Mouse (Mus musculus): Measurements from ENCODE around the gene Rac3. TPM values are rescaled to one million over a fixed set of nuclear protein-coding genes. Genes with fewer than 3 reads are reported as not detected.
"Not testable (repeated sequence)": the region's sequence is repeated elsewhere in the genome, so short reads cannot be mapped to it uniquely, and the experiment has no call there.

Gene Rac3
- polyA plus RNA-seq (2015; fragmentation: Nextera tagmentation; extraction: Ambion mirVana), result 459 and 611 TPM in 2 replicates

DNA sequence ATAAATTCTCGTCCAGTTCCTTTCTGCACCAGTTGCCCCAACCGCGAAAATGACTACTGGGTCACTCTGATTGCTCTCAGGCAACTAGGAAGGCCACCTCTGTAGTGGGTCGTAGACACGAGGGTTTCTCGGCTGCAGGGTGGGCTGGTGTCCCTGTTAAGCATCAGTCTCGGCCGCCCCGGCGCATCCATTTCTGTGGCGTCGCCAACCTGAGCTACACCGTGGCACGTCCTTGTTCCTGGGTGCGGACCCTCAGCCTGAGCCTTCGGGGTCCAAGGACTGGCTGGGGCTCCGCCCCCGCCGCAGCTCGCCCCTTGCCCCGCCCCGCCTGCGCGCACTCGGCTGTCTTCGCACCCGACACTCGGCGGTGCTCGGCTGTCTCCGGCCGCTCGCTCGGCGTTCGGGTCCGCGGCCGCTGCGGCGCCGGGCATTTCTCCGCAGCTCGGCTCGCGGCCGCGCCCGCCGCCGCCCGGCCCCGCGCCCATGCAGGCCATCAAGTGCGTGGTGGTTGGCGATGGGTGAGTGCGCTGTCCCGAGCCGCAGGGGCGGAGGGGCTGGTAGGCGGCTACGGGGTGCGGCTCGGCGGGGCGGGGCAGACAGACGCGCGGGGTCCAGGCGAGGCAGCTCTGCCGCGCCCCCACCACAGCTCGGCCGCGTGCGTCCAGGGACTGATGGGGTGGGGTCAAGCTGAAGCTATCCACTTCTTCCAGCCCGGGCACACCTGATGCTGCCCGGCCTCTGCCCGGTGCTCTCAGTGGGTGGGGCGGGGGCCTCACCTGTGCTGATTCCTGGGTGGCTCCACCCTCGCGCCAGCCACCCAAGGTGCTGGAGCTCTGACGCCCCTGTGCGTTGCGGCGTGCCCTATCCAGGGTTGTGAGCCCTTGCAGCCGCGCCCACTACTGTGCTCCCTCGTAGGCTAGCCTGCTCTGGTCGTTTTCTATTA is at the start of gene Rac3:
Gene Rac3 (plus strand): TSS at position 347 of the 943 bp plus-strand sequence.
- peaks cover 7% of the 10 kb centered on the region; the same call in 1 of the 2 replicates for H3K27me3 ChIP-seq (replicated peaks)
- H3K36me3 ChIP-seq, result peaks cover 39% of the 10 kb centered on the region
- peak within 1 kb of the TSS; percentile 81 for H3K27ac ChIP-seq (replicated peaks)
- H3K9ac ChIP-seq (replicated peaks), result peak within 1 kb of the TSS; percentile 76
- peak within 1 kb of the TSS; percentile 89 for H3K4me2 ChIP-seq
- WGBS, result under 1% methylated on average over 84 of the region's 90 CpGs
- peaks cover 36% of the 10 kb centered on the region for H3K4me1 ChIP-seq
- peak; percentile 91 for ATAC-seq (ENCODE audit: low FRiP score)
- no peaks in the 10 kb centered on the region for H3K9me3 ChIP-seq (replicated peaks)
- H3K4me3 ChIP-seq (replicated peaks), result peak within 1 kb of the TSS; percentile 63

- Histone ChIP-seq H3K27me3 (replicated peaks) (no peaks in the 10 kb centered on the region), H3K9me3 (replicated peaks) (no peaks in the 10 kb centered on the region), H3K9ac (replicated peaks) (peak within 1 kb of the TSS; percentile 88), H3K4me3 (replicated peaks) (peak within 1 kb of the TSS; percentile 83), H3K27ac (replicated peaks) (peak within 1 kb of the TSS; percentile 96), H3K4me2 (peak within 1 kb of the TSS; percentile 79), H3K4me1 (peaks cover 25% of the 10 kb centered on the region), H3K36me3 (peaks cover 13% of the 10 kb centered on the region)
- WGBS, result 1% methylated on average over 83 of the region's 83 CpGs
- peak; percentile 98 for ATAC-seq (ENCODE audit: low FRiP score)
Measured at GRCm38 (mm10) chr11:120672687-120673593, 48.3 kb upstream of the Rac3 start, which contains the start of gene Aspscr1. Gene Aspscr1 (plus strand): TSS chr11:120672973.

GRCm38 (mm10) chr11:120673594-120674122 is 47.6 kb upstream of the Rac3 start:
- no peaks in the 10 kb centered on the region for H3K27me3 ChIP-seq (replicated peaks)
- no peaks in the 10 kb centered on the region for H3K9me3 ChIP-seq (replicated peaks)
- H3K4me1 ChIP-seq, result peaks cover 25% of the 10 kb centered on the region
- peak overlapping the region; percentile 79 for H3K4me2 ChIP-seq
- 37% methylated on average over 12 of the region's 12 CpGs for WGBS
- H3K9ac ChIP-seq (replicated peaks), result peak overlapping the region; percentile 88
- H3K36me3 ChIP-seq, result peaks cover 20% of the 10 kb centered on the region
- peak overlapping the region; percentile 96 for H3K27ac ChIP-seq (replicated peaks)
- H3K4me3 ChIP-seq (replicated peaks), result peak overlapping the region; percentile 83
- ATAC-seq (ENCODE audit: low FRiP score), result peak; percentile 31

- peaks cover 42% of the 10 kb centered on the region for H3K36me3 ChIP-seq
- WGBS, result 88% methylated on average over 4 of the region's 5 CpGs
- H3K9ac ChIP-seq (replicated peaks); H3K4me3 ChIP-seq (replicated peaks); H3K4me2 ChIP-seq; H3K27ac ChIP-seq (replicated peaks); ATAC-seq (ENCODE audit: low FRiP score); H3K9me3 ChIP-seq (replicated peaks); H3K27me3 ChIP-seq (replicated peaks): not testable (repeated sequence)
- peaks cover 25% of the 10 kb centered on the region for H3K4me1 ChIP-seq
Measured at GRCm38 (mm10) chr11:120675875-120676274, 45.4 kb upstream of the Rac3 start.

GRCm38 (mm10) chr11:120676951-120677350 is 44.3 kb upstream of the Rac3 start:
- H3K36me3 ChIP-seq, result peaks cover 49% of the 10 kb centered on the region
- H3K9ac ChIP-seq (replicated peaks), result no peak overlapping the region
- H3K9me3 ChIP-seq (replicated peaks), result no peaks in the 10 kb centered on the region
- H3K4me2 ChIP-seq, result no peak overlapping the region
- H3K4me3 ChIP-seq (replicated peaks), result no peak overlapping the region
- H3K27ac ChIP-seq (replicated peaks), result no peak overlapping the region
- peaks cover 25% of the 10 kb centered on the region for H3K4me1 ChIP-seq
- H3K27me3 ChIP-seq (replicated peaks), result no peaks in the 10 kb centered on the region
- WGBS, result 90% methylated on average over 4 of the region's 4 CpGs
- ATAC-seq (ENCODE audit: low FRiP score), result no peak

DNA sequence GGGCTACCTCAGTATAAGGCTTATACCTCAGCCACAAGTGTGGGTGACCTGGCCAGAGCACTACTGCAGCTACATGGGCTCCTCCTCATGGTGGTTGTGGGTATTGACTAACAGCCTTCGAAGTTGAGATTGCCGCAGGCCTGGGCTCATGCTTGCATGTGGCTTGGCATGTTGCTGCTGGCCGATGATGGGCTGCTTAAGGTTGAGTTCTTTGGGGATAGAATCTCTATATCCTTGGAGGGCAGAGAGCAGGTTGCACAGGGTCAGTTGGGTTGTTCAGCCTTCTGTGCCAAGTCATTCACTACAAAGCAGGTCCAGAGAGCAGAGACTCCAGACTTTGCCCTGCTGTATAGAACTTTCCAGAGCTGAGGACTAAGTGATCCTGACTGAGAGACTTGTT is 41.4 kb upstream of the Rac3 start:
- H3K36me3 ChIP-seq, result peaks cover 67% of the 10 kb centered on the region
- WGBS, result 82% methylated on average over 3 of the region's 3 CpGs
- H3K9ac ChIP-seq (replicated peaks), result no peak overlapping the region
- H3K4me2 ChIP-seq, result no peak overlapping the region
- H3K4me1 ChIP-seq, result peaks cover 10% of the 10 kb centered on the region; the same call in 1 of the 2 replicates
- H3K4me3 ChIP-seq (replicated peaks), result no peak overlapping the region
- ATAC-seq (ENCODE audit: low FRiP score), result no peak
- H3K9me3 ChIP-seq (replicated peaks), result no peaks in the 10 kb centered on the region
- no peaks in the 10 kb centered on the region for H3K27me3 ChIP-seq (replicated peaks)
- no peak overlapping the region for H3K27ac ChIP-seq (replicated peaks)

DNA sequence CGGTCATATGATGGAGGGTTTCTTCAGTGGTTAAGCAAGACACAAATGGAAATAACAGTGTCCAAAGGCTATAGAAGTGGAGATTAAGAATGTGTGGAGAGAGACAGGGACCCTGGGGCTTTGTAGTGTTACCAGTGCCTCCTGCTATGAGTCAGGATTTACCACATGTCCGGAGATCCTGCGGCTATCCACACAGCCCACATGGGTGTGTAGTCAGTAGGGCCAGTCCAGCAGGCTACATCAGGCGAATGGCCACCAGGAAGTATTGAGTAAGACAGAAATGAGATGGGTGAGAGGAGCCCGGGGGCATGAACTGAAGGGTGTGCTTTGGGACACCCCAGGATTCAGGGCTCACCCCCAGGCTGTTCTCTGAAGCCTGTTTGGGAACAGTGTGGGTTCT is 38.6 kb upstream of the Rac3 start:
- Histone ChIP-seq H3K4me1 (no peaks in the 10 kb centered on the region), H3K4me3 (replicated peaks) (no peak overlapping the region), H3K9me3 (replicated peaks) (no peaks in the 10 kb centered on the region), H3K4me2 (no peak overlapping the region), H3K9ac (replicated peaks) (no peak overlapping the region), H3K27me3 (replicated peaks) (no peaks in the 10 kb centered on the region), H3K27ac (replicated peaks) (no peak overlapping the region), H3K36me3 (peaks cover 70% of the 10 kb centered on the region)
- ATAC-seq (ENCODE audit: low FRiP score), result no peak
- WGBS, result 93% methylated on average over 5 of the region's 5 CpGs

- ATAC-seq (ENCODE audit: low FRiP score), result no peak
- Histone ChIP-seq H3K9ac (replicated peaks) (no peak overlapping the region), H3K4me2 (no peak overlapping the region), H3K4me1 (no peaks in the 10 kb centered on the region), H3K36me3 (peaks cover 69% of the 10 kb centered on the region), H3K27ac (replicated peaks) (no peak overlapping the region), H3K27me3 (replicated peaks) (no peaks in the 10 kb centered on the region), H3K9me3 (replicated peaks) (no peaks in the 10 kb centered on the region), H3K4me3 (replicated peaks) (no peak overlapping the region)
- 93% methylated on average over 3 of the region's 3 CpGs for WGBS
Measured at GRCm38 (mm10) chr11:120683536-120683935, 37.7 kb upstream of the Rac3 start.

- peaks cover 69% of the 10 kb centered on the region for H3K36me3 ChIP-seq
- ATAC-seq (ENCODE audit: low FRiP score), result no peak
- no peak overlapping the region for H3K27ac ChIP-seq (replicated peaks)
- no peak overlapping the region for H3K9ac ChIP-seq (replicated peaks)
- 92% methylated on average over 2 of the region's 2 CpGs for WGBS
- no peak overlapping the region for H3K4me3 ChIP-seq (replicated peaks)
- no peak overlapping the region for H3K4me2 ChIP-seq
- no peaks in the 10 kb centered on the region for H3K27me3 ChIP-seq (replicated peaks)
- no peaks in the 10 kb centered on the region for H3K9me3 ChIP-seq (replicated peaks)
- no peaks in the 10 kb centered on the region for H3K4me1 ChIP-seq
Measured at GRCm38 (mm10) chr11:120684086-120684485, 37.2 kb upstream of the Rac3 start.

DNA sequence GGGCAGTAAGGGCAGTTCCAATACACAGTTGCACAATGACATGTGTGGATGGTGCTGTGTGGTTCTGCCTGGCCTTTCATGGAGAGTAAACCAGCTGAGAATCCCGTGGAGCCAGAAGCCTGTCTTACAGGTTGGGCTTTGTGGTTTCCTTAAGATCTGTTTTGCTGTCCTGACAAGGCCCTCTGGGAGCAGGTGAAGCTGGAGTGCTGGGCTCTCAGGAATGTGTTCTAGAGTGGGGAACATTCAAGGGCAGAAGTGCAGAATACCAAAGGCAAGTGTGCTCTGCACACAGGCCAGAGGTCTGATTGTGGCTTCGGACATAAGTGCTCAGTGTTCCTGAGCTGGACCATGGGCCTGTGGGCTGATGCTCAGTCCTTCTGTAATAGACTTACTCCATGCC is 36.6 kb upstream of the Rac3 start:
- Histone ChIP-seq H3K27ac (replicated peaks) (no peak overlapping the region), H3K4me2 (no peak overlapping the region), H3K9me3 (replicated peaks) (no peaks in the 10 kb centered on the region), H3K4me3 (replicated peaks) (no peak overlapping the region), H3K36me3 (peaks cover 69% of the 10 kb centered on the region), H3K27me3 (replicated peaks) (no peaks in the 10 kb centered on the region), H3K4me1 (no peaks in the 10 kb centered on the region), H3K9ac (replicated peaks) (no peak overlapping the region)
- no peak for ATAC-seq (ENCODE audit: low FRiP score)
- WGBS, result 93% methylated on average over 2 of the region's 2 CpGs

DNA sequence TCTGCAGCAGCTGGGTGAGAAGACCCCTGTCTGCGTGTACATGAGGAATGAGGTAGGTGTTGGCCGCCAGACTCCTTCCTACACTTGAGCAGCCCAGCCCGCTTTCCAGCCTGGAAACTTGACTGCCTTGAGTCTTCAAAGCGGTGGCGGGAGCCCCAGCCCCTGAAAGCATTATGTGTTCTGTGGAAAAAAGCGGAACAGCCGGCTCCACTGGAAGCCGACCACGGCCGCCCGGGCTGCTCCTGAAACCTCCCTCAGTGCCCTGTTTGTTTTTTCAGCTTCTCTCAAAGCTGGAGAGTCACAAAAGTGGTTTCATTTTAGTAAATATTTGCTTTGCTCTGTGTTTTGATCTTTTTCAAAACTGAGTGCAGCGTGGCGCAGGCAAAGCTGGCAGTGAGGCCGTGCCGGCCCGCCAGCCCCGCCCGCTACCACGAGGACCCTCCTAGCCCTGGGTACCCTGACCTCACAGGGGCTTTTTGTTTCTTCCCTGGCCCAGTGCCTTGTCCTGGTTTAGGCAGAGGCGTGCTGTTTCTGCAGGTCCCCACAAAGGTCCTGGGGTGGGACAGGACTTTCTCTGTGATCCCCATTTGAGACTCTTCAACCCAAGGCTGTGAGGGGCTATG is 34.5 kb upstream of the Rac3 start:
- 82% methylated on average over 20 of the region's 20 CpGs for WGBS
- Histone ChIP-seq H3K4me1 (no peaks in the 10 kb centered on the region), H3K9me3 (replicated peaks) (no peaks in the 10 kb centered on the region), H3K4me3 (replicated peaks) (no peak overlapping the region), H3K27ac (replicated peaks) (peak overlapping the region; percentile 37; the same call in 1 of the 2 replicates), H3K27me3 (replicated peaks) (no peaks in the 10 kb centered on the region), H3K4me2 (no peak overlapping the region), H3K36me3 (peaks cover 66% of the 10 kb centered on the region), H3K9ac (replicated peaks) (no peak overlapping the region)
- ATAC-seq (ENCODE audit: low FRiP score), result no peak

All from neural tube, embryonic 15.5 days (tissue).